Mouse (Mus musculus) liver, postnatal 0 days (tissue): ENCODE measurements at regions not wholly inside any gene's neighbourhood (a gene's known extent, or its start where the extent isn't known, plus 50 kb on each side); places are given as distances from the start of the nearest gene placed in this dataset.

Source experiments
- ATAC-seq: fragments of 200-750 bp; cut with Nextera tagmentation; 2 replicates; pipeline ENCODE4 v1.8.0; 2017; ENCODE audit warnings: mild to moderate bottlenecking, moderate library complexity
- DNase-seq: peaks from one replicate; pipeline ENCODE4 v3.0.0-alpha.2; 2016
- H3K27ac ChIP-seq: fragments of 300-500 bp; sonication (generic); 2 replicates; pipeline ENCODE4 v1.5.1; 2014; ENCODE audit warnings: antibody characterized with exemption, moderate library complexity, mild to moderate bottlenecking, low read depth
- H3K27me3 ChIP-seq: fragments of 300-500 bp; sonication (generic); 2 replicates; pipeline ENCODE4 v1.6.1; 2014; ENCODE audit warnings: low read length, control low read depth, mixed read lengths; ENCODE audit not compliant: insufficient read depth
- H3K36me3 ChIP-seq: fragments of 300-500 bp; sonication (generic); replicated peaks from 2 replicates; pipeline ENCODE4 v1.6.1; 2014; ENCODE audit warnings: mild to moderate bottlenecking, control low read depth, low read length, moderate library complexity, mixed read lengths; ENCODE audit not compliant: insufficient read depth
- H3K4me1 ChIP-seq: fragments of 300-500 bp; sonication (generic); 2 replicates; pipeline ENCODE4 v1.6.1; 2014; ENCODE audit warnings: antibody characterized with exemption, mild to moderate bottlenecking, control low read depth; ENCODE audit not compliant: insufficient read depth
- H3K4me2 ChIP-seq: fragments of 300-500 bp; sonication (generic); 2 replicates; pipeline ENCODE4 v1.6.1; 2014; ENCODE audit warnings: low read depth, mild to moderate bottlenecking, low read length, moderate library complexity, mixed read lengths
- H3K4me3 ChIP-seq: fragments of 300-500 bp; sonication (generic); 2 replicates; pipeline ENCODE4 v1.5.1; 2014; ENCODE audit warnings: low read depth, low read length
- H3K9ac ChIP-seq: fragments of 300-500 bp; sonication (generic); replicated peaks from 2 replicates; pipeline ENCODE4 v1.6.1; 2014; ENCODE audit warnings: mild to moderate bottlenecking, moderate library complexity
- H3K9me3 ChIP-seq: fragments of 300-500 bp; sonication (generic); 2 replicates; pipeline ENCODE4 v1.6.1; 2016; ENCODE audit warnings: mild to moderate bottlenecking, control low read depth, low read length, mixed read lengths
- CTCF ChIP-seq: sonication (generic); IDR thresholded peaks from 2 replicates; pipeline ENCODE4 v1.5.1; 2016; ENCODE audit warnings: antibody characterized with exemption, low read depth
- EP300 ChIP-seq: IDR thresholded peaks from 2 replicates; pipeline ENCODE4 v1.6.1; 2016; ENCODE audit warnings: antibody characterized with exemption, low read depth, mild to moderate bottlenecking
- WGBS: fragments of 180-500 bp; shearing (Covaris S2); extraction: QIAGEN DNeasy Blood & Tissue Kit; methylation state at CpG from one replicate; pipeline ENCODE4 v1.1.7; 2014; ENCODE audit not compliant: insufficient replicate concordance; 5-methylcytosine and 5-hydroxymethylcytosine counted together

- 79% methylated on average over 4 of the region's 4 CpGs for WGBS
- no peak for TF ChIP-seq EP300
- no peak for TF ChIP-seq CTCF
- no peaks in the 10 kb centered on the region for H3K27me3 ChIP-seq
- no peak overlapping the region for H3K4me3 ChIP-seq
- H3K9ac ChIP-seq: no peak overlapping the region
- no peak overlapping the region for H3K4me2 ChIP-seq
- no peak overlapping the region for H3K27ac ChIP-seq
- ATAC-seq (no peak), DNase-seq (no peak)
- no peaks in the 10 kb centered on the region for H3K36me3 ChIP-seq
- no peaks in the 10 kb centered on the region for H3K4me1 ChIP-seq
- no peaks in the 10 kb centered on the region for H3K9me3 ChIP-seq
These were observed 219.1 kb downstream of the Tpbg start for GRCm38 (mm10) chr9:86061230-86061629.

GRCm38 (mm10) chr9:86079275-86079674 lies 237.1 kb downstream of the Tpbg start:
- no peak for DNase-seq
- no peak overlapping the region for H3K4me2 ChIP-seq
- no peak overlapping the region for H3K9ac ChIP-seq
- H3K4me1 ChIP-seq: no peaks in the 10 kb centered on the region
- H3K9me3 ChIP-seq: no peaks in the 10 kb centered on the region
- H3K36me3 ChIP-seq: no peaks in the 10 kb centered on the region
- no peak for ATAC-seq
- H3K27ac ChIP-seq: no peak overlapping the region
- TF ChIP-seq CTCF (no peak), EP300 (no peak)
- no peak overlapping the region for H3K4me3 ChIP-seq
- H3K27me3 ChIP-seq: no peaks in the 10 kb centered on the region

- no peaks in the 10 kb centered on the region for H3K36me3 ChIP-seq
- H3K4me3 ChIP-seq: no peak overlapping the region
- no peak overlapping the region for H3K4me2 ChIP-seq
- ATAC-seq (no peak), DNase-seq (no peak)
- 74% methylated on average over 6 of the region's 6 CpGs for WGBS
- no peaks in the 10 kb centered on the region for H3K9me3 ChIP-seq
- no peaks in the 10 kb centered on the region for H3K4me1 ChIP-seq
- H3K27ac ChIP-seq: no peak overlapping the region
- H3K9ac ChIP-seq: no peak overlapping the region
- TF ChIP-seq EP300: no peak
- TF ChIP-seq CTCF: no peak
- H3K27me3 ChIP-seq: no peaks in the 10 kb centered on the region
These were observed 239.7 kb downstream of the Tpbg start for GRCm38 (mm10) chr9:86081873-86082272.

GRCm38 (mm10) chr9:86092998-86093397 lies 250.8 kb downstream of the Tpbg start:
- no peak for TF ChIP-seq CTCF
- no peak for TF ChIP-seq EP300
- Histone ChIP-seq H3K4me2 (no peak overlapping the region), H3K4me1 (no peaks in the 10 kb centered on the region), H3K36me3 (no peaks in the 10 kb centered on the region), H3K27me3 (no peaks in the 10 kb centered on the region), H3K27ac (no peak overlapping the region), H3K9me3 (no peaks in the 10 kb centered on the region), H3K4me3 (no peak overlapping the region), H3K9ac (no peak overlapping the region)
- ATAC-seq: no peak
- no peak for DNase-seq

GRCm38 (mm10) chr9:86095460-86095859 lies 253.3 kb downstream of the Tpbg start:
- Histone ChIP-seq H3K27me3 (no peaks in the 10 kb centered on the region), H3K36me3 (no peaks in the 10 kb centered on the region), H3K4me2 (no peak overlapping the region), H3K4me1 (no peaks in the 10 kb centered on the region), H3K27ac (no peak overlapping the region), H3K9ac (no peak overlapping the region), H3K9me3 (no peaks in the 10 kb centered on the region), H3K4me3 (no peak overlapping the region)
- TF ChIP-seq EP300 (no peak), CTCF (no peak)
- ATAC-seq (no peak), DNase-seq (no peak)
- WGBS: 63% methylated on average over 2 of the region's 2 CpGs

- Histone ChIP-seq H3K4me1 (no peaks in the 10 kb centered on the region), H3K9ac (no peak overlapping the region), H3K36me3 (no peaks in the 10 kb centered on the region), H3K27me3 (no peaks in the 10 kb centered on the region), H3K4me3 (no peak overlapping the region), H3K27ac (no peak overlapping the region), H3K4me2 (no peak overlapping the region), H3K9me3 (no peaks in the 10 kb centered on the region)
- TF ChIP-seq EP300: no peak
- no peak for TF ChIP-seq CTCF
- DNase-seq: no peak
- no peak for ATAC-seq
- 44% methylated on average over 1 of the region's 1 CpGs for WGBS
These were observed 254.1 kb downstream of the Tpbg start for GRCm38 (mm10) chr9:86096246-86096645.

- no peak overlapping the region for H3K27ac ChIP-seq
- no peaks in the 10 kb centered on the region for H3K36me3 ChIP-seq
- ATAC-seq: no peak
- TF ChIP-seq CTCF (no peak), EP300 (no peak)
- no peaks in the 10 kb centered on the region for H3K27me3 ChIP-seq
- H3K4me3 ChIP-seq: no peak overlapping the region
- WGBS: 70% methylated on average over 1 of the region's 1 CpGs
- H3K4me2 ChIP-seq: no peak overlapping the region
- DNase-seq: no peak
- H3K9ac ChIP-seq: no peak overlapping the region
- no peaks in the 10 kb centered on the region for H3K9me3 ChIP-seq
- no peaks in the 10 kb centered on the region for H3K4me1 ChIP-seq
These were observed 257.1 kb downstream of the Tpbg start for GRCm38 (mm10) chr9:86099325-86099724.
